Mouse (Mus musculus): ENCODE measurements around the gene Myh9. TPM values are rescaled to one million over a fixed set of nuclear protein-coding genes. Genes with fewer than 3 reads are reported as not detected.
"Not testable (repeated sequence)": the region's sequence is repeated elsewhere in the genome, so short reads cannot be mapped to it uniquely, and the experiment has no call there.

Myh9 gene
- total RNA-seq, 2 experiments from 2014 or later: 88.3 to 96.3 TPM

DNA sequence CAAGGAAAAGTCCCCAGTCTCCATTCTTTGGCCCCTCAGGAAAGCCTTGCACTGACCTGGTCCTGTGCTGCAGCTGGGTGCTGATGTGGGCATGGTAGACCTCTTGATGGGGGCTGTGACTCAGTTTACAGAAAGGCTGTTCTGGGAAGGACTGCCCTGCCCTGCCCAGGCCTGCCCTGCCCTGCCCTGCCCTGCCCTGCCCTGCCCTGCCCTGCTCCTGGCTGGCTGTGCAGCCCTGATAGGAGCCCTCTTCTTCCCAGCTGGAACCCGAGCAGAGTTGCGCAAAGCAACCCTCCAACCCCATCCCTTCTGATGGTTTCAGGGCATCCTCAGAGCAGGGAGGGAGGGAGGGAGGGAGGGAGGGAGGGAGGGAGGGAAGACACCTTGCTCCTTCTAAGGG is 86.8 kb downstream of the Myh9 start:
- TF ChIP-seq CTCF (conservative IDR thresholded peaks at IDR 0.05): no peak
- no peak overlapping the region for H3K4me3 ChIP-seq
- DNase-seq (ENCODE audit: low spot score in 2 of 2): no peak
- no peak overlapping the region for H3K27ac ChIP-seq

DNA sequence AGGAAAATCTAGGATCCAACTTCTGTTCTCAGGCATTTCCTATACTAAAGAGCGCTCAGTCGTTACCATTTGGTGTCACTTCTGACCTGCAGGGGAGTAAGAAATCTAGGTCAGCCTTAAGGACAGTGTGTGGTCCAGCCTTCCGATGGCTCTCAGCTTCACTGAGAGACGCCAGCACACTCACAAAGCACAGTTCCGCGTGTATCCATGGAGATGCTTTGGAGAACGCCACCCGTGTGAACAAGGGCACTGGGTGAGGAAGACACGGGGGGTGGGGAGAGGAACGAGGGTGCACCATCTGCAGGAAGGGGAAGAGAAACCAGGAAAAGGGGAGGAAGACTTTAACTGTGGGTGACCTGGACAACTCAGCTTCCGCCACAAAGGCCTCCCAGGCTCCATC is 89.5 kb downstream of the Myh9 start:
- Histone ChIP-seq H3K4me3 (no peak overlapping the region), H3K27ac (no peak overlapping the region)
- DNase-seq (ENCODE audit: low spot score in 2 of 2): no peak
- no peak for TF ChIP-seq CTCF (conservative IDR thresholded peaks at IDR 0.05)

DNA sequence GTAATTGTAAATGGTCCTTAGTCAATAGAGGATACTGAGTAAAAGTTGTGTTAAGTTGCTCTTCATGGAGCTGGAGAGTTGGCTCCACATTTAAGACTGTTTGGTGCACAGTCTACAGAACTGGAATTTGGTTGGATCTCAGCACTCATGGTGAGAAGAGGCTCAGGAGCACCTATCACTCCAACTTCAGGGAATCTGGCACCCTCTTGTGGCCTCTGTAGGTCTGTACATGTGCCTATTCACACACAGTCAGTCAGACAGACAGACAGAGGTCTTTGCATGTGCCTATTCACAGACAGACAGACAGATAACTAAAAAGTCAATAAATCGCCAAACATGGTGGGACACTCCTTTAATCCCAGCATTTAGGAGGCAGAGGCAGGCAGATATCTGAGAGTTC is 91.5 kb downstream of the Myh9 start:
- no peak for DNase-seq (ENCODE audit: low spot score in 2 of 2)
- Histone ChIP-seq H3K27ac (no peak overlapping the region), H3K4me3 (no peak overlapping the region)
- peak; percentile 80 for TF ChIP-seq CTCF (conservative IDR thresholded peaks at IDR 0.05)

DNA sequence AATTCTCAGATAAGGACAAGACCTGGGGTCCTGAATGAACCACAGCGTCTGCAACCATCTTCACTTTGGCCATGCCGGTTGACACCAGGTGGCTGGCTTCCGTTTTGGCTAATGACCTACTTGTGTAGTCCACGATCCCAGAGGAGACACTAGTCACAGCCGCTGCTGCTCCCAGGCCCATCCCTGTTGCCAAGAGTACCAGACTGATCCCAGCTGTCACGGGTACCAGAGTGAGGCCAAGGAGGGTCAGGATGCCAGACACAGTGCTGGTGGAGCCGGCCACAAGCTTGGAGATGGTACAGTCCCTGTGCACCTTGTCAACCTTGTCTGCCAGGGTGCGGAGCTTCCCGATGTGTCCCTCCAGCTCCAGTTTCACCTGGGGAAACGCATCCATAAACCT is 92.3 kb downstream of the Myh9 start:
- no peak for DNase-seq (ENCODE audit: low spot score in 2 of 2)
- H3K27ac ChIP-seq: no peak overlapping the region
- H3K4me3 ChIP-seq: no peak overlapping the region
- TF ChIP-seq CTCF (conservative IDR thresholded peaks at IDR 0.05): no peak

- H3K27ac ChIP-seq: no peak overlapping the region
- H3K4me3 ChIP-seq: no peak overlapping the region
- TF ChIP-seq CTCF (conservative IDR thresholded peaks at IDR 0.05): no peak
- DNase-seq (ENCODE audit: low spot score in 2 of 2): no peak
These were observed 93.6 kb downstream of the Myh9 start for GRCm38 (mm10) chr15:77748414-77748813.

- DNase-seq (ENCODE audit: low spot score in 2 of 2): no peak
- TF ChIP-seq CTCF (conservative IDR thresholded peaks at IDR 0.05): no peak
- no peak overlapping the region for H3K27ac ChIP-seq
- no peak overlapping the region for H3K4me3 ChIP-seq
These were observed 95.6 kb downstream of the Myh9 start for GRCm38 (mm10) chr15:77746326-77746725.

DNA sequence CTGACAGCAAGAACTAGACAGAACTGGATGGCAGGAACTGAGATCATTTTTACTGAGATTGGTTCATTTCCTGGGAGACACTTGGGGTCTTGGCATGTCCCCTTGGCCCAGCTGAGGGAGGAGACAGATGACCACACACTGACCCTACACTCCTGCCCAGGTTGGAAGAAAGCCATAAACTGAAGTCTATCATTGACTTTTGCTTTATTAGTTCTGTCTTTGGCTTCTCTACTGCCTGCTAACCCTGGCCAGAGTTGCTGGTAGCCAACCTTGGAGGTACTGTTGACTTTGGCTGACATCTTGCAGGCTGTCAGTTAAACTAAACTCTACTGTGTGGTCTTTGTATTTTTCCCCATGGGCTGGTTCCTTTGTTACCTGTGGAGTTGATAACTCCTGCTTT is 96.9 kb downstream of the Myh9 start:
- Histone ChIP-seq H3K27ac (no peak overlapping the region), H3K4me3 (no peak overlapping the region)
- no peak for DNase-seq (ENCODE audit: low spot score in 2 of 2)
- no peak for TF ChIP-seq CTCF (conservative IDR thresholded peaks at IDR 0.05)

DNA sequence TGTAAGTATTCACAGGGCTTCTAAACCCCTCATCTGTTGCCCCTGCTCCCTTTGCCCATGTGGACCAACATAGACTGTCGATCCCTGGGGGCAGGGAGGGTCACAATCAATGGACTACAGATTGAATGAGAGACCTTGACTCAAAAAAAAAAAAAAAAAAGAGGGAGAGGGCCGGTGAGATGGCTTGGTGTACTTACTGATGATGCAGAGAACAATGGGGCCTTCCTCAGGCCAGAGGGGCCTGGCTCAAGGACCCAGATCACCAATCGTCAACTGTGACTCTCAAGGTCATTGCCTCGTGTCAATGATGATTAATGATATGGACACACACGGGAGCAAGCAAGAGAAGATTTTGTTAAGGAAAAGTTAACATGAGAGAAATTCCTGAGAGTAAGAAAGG is 97.3 kb downstream of the Myh9 start:
- Histone ChIP-seq H3K27ac (no peak overlapping the region), H3K4me3 (no peak overlapping the region)
- DNase-seq (ENCODE audit: low spot score in 2 of 2): no peak
- TF ChIP-seq CTCF (conservative IDR thresholded peaks at IDR 0.05): no peak

DNA sequence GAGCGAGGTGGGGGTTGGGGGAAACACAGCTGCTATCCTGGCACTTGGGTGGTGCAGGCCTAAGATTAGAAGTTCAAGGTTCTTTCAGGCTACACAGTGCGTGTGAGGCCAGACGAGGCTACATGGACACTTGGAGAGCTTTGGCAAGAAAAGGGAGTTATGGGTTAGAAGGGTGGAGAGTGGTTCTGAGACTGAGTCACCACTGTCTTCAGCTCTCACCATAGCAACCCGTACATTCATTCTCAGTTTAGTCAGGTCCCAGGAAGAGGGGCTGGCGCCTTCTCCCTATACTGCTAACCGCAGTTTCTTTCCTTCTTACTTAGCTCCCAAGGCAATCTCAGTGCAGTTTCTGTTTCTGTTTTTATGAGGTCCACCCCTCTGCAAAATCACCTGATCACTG is 100.4 kb downstream of the Myh9 start:
- not testable (repeated sequence) for DNase-seq (ENCODE audit: low spot score in 2 of 2); H3K27ac ChIP-seq; H3K4me3 ChIP-seq

DNA sequence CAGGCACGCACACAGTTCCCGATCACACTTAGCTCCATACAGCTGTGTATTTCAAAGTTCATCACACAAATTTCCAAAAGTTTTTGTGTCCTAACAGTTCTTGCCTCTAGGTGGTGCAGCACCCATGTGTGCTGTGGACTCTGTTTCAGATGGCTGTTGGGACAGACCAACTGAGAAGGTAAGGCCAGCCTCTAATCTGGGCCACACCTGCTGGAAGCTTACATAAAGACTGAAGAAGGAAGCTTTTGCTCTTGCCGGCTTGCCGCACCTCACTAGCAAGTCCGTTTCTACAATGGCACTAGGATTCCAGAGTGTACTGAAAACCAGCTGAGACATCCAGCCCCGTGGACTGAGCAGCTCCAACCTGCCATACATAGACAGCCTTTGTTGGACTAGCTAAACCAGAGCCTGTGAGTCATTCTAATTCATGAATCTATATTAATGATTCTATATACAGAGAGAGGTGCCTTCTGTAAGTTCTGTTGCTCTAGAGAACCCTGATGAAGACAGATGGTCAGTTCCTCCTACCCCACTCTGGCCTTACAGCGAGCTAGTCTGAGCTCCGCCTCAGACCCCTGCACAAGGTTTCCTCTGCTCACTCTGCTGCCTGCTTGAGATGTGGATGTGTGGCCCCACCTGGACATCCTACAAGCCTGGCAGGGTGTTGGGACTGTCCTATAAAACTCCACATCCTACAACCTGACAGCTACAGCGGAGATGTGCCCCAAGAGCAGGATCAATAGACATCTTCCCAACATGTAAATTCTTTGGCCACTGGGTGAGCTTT is 101.3 kb downstream of the Myh9 start:
- DNase-seq (ENCODE audit: low spot score in 2 of 2): no peak

GRCm38 (mm10) chr15:77733903-77734302 is 108.1 kb downstream of the Myh9 start:
- not testable (repeated sequence) for H3K27ac ChIP-seq; DNase-seq (ENCODE audit: low spot score in 2 of 2); H3K4me3 ChIP-seq

More for the DNA sequence above, 101.3 kb downstream of the Myh9 start:
- TF ChIP-seq CTCF (conservative IDR thresholded peaks at IDR 0.05): peak; percentile 63
- no peak overlapping the region for H3K27ac ChIP-seq
- H3K4me3 ChIP-seq: no peak overlapping the region

- not testable (repeated sequence) for DNase-seq (ENCODE audit: low spot score in 2 of 2)
These were observed 108.6 kb downstream of the Myh9 start for GRCm38 (mm10) chr15:77733380-77733779.

GRCm38 (mm10) chr15:77732851-77733250 is 109.1 kb downstream of the Myh9 start:
- H3K4me3 ChIP-seq; DNase-seq (ENCODE audit: low spot score in 2 of 2); H3K27ac ChIP-seq: not testable (repeated sequence)

More at GRCm38 (mm10) chr15:77733380-77733779, 108.6 kb downstream of the Myh9 start:
- H3K27ac ChIP-seq, H3K4me3 ChIP-seq: not testable (repeated sequence)

DNA sequence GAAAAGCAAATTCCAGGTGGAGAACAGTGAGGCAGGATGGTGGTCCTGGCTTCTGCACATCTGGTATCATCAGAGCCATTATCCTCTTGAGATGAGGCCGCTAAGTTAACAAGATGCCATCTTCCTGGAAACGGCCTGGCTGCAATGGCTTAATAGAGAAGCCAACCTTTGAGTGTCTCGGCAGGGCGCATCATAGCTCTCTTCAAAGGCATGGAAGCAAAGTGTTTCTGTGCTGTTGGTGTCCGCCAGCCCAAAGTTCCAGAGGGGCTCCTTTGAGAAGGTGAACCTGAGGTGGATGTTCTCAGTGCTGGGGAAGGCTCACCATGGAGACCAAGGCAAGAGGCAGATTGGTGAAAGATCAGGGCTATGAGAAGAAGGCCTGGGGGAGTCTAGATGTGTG is 110.4 kb downstream of the Myh9 start:
- Histone ChIP-seq H3K4me3 (no peak overlapping the region), H3K27ac (no peak overlapping the region)
- no peak for TF ChIP-seq CTCF (conservative IDR thresholded peaks at IDR 0.05)
- DNase-seq (ENCODE audit: low spot score in 2 of 2): no peak

DNA sequence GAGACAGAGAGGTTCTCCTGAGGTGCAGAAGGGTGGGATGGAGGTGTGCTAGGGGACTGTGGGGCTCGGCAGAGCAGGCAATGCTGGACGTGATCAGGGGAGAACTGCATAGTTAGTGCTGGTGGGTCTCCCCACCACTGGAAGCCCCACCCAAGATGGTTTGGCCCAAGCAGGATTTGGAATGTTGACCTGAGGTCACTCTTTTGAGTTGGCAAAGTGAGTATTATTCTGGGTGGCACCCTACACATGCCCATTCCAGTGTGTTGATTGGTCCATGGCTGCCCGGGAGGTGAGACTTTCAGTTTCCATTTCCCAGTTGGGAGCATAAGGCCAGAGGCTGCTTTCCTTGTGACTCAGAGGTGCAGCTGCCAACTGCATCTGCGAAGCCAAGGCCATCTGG is 113.2 kb downstream of the Myh9 start, which contains the start of gene Apol9b:
Gene Apol9b, plus strand, starts transcription at position 301 of the 400 bp plus-strand sequence.
- not testable (repeated sequence) for H3K27ac ChIP-seq; DNase-seq (ENCODE audit: low spot score in 2 of 2); H3K4me3 ChIP-seq

DNA sequence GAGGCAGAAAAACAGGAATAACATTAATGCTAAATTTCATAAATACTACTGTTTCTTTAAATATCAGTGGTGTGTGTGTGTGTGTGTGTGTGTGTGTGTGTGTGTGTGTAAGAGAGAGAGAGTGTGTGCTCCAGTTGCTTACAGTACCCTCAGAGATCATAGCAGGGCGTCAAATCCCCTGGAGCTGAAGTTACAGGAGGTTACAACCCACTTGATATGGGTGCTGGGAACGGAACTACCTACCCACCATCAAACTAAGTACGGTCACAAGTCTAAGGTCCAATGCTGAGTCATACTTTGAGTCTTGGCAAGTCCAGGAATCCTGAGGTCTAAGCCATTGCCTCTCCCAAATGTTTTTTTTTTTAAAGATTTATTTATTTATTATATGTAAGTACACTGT is 114.2 kb downstream of the Myh9 start:
- H3K4me3 ChIP-seq; DNase-seq (ENCODE audit: low spot score in 2 of 2); H3K27ac ChIP-seq: not testable (repeated sequence)
